Mouse (Mus musculus) macrophage (primary cell): ENCODE results near the gene Sp3. TPM values are rescaled to one million over a fixed set of nuclear protein-coding genes. Genes with fewer than 3 reads are reported as not detected.
"Not testable (repeated sequence)": the region's sequence is repeated elsewhere in the genome, so short reads cannot be mapped to it uniquely, and the experiment has no call there.

Experiments
- H3K27ac ChIP-seq: fragments of 350-480 bp; formaldehyde crosslinking; 2 replicates; pipeline ENCODE4 v1.9.0; 2021
- H3K36me3 ChIP-seq: fragments of 350-480 bp; formaldehyde crosslinking; 2 replicates; pipeline ENCODE4 v1.9.0; 2021; ENCODE audit errors: inconsistent target
- H3K4me3 ChIP-seq: fragments of 350-480 bp; formaldehyde crosslinking; 2 replicates; pipeline ENCODE4 v1.9.0; 2021; ENCODE audit errors: inconsistent target
- H3K79me2 ChIP-seq: fragments of 350-480 bp; formaldehyde crosslinking; 2 replicates; pipeline ENCODE4 v1.9.0; 2021; ENCODE audit errors: inconsistent target
- WGBS: methylation state at CpG from one replicate; pipeline ENCODE4 v1.1.7; 2026; ENCODE audit warnings: inconsistent platforms; ENCODE audit not compliant: missing documents; 5-methylcytosine and 5-hydroxymethylcytosine counted together
- polyA plus RNA-seq: library from polyadenylated mRNA; stranded (reverse); fragments of 250-400 nt; gene quantifications from 3 replicates; pipeline ENCODE4 v1.2.4, GENCODE M21; 2018; ENCODE audit warnings: inconsistent platforms

Gene Sp3
- polyA plus RNA-seq, 1 experiment from 2014 or later, result 59.1 TPM

DNA sequence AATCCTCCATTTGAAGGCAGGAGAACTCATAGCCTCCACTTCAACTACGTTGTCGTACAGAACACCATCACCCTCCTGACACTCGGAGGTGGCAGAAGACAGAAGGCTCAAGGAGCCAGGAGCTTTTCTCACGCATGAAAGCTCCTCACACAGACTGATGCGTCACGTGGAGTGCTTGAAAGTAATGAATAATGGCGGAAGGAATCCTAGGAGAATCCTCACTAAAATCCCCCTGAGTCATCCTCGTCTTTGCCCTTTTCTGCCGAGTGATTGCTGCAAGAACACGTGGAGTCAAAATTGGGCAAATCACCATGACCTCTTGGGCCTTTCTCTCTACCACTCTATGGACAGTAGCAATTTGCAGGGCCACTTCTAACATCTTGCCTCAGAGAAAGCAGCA lies 55.3 kb downstream of the Sp3 start:
- H3K79me2 ChIP-seq, result no peaks in the 10 kb centered on the region

DNA sequence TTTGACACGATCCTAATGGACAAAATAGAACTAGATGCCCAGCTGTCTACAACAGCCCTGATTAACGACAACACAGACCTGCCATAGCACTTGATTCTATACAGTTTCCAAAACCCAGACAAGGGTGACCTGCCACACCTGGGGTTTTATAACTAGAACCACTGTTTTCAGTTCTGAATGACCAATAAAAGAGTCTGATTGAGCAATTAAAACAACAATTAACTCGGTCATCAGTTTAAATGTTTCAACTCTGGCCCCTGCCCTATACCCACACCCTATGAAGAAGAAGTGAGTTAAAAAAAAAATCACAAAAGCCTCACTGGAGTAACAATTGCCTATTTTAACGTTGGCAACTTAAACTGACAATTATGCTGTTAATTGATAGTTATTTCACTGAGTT lies 64.1 kb downstream of the Sp3 start:
- Histone ChIP-seq H3K36me3 (no peaks in the 10 kb centered on the region), H3K4me3 (no peak overlapping the region), H3K27ac (no peak overlapping the region), H3K79me2 (no peaks in the 10 kb centered on the region)
- 81% methylated on average over 4 of the region's 4 CpGs for WGBS

More for the DNA sequence above, 55.3 kb downstream of the Sp3 start:
- Histone ChIP-seq H3K27ac (no peak overlapping the region), H3K36me3 (no peaks in the 10 kb centered on the region), H3K4me3 (no peak overlapping the region)
- WGBS, result 93% methylated on average over 10 of the region's 10 CpGs

DNA sequence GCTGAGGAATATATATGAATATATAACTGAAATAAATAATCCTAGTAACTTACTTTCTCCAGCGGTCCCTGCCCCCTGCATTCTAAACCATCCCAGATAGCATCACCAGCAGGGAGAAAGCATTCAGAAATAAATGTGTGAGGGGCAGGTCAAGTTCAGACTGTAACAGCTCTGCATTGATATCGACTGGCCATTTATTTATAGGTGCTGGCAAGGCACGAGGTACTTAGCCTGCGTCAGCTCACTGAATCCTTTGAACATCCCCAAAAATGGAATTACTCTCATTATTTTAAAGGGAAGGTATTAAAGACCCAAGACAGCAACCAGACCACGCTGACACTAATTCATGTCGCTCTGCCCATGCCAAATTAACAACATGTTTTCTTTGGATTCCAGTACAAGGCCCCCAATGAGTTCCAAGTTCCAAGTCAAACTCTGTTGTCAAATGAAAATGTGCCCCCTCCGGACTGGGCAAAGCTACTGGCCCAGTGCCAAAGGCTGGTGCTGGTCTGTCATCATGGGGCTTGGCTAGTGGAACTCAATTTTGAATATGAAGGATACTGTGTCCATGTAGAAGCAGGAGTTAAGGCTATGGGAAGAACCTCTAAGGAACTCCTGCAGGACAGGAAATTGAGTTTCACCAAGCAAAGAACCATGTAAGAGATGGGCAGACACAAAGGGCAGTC lies 64.9 kb downstream of the Sp3 start:
- 96% methylated on average over 7 of the region's 7 CpGs for WGBS
- Histone ChIP-seq H3K27ac (no peak overlapping the region), H3K4me3 (no peak overlapping the region), H3K36me3 (no peaks in the 10 kb centered on the region), H3K79me2 (no peaks in the 10 kb centered on the region)

DNA sequence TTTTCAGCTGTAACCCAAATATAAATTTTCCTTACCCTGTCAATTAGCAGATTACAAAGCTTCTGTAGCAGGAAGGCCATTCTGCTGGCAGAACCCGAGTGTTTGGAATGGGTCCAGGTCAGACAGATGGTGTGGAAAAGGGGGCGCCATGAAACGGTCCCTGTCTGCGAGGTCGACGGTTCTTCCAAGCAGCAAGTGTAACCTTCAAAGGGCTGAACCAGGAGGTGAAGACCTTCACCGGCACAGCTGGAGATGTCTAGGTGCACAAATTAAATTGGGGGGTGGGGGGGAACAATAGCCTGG lies 66.8 kb downstream of the Sp3 start:
- no peaks in the 10 kb centered on the region for H3K79me2 ChIP-seq
- H3K36me3 ChIP-seq, result no peaks in the 10 kb centered on the region
- no peak overlapping the region for H3K27ac ChIP-seq
- no peak overlapping the region for H3K4me3 ChIP-seq
- WGBS, result 86% methylated on average over 7 of the region's 7 CpGs

DNA sequence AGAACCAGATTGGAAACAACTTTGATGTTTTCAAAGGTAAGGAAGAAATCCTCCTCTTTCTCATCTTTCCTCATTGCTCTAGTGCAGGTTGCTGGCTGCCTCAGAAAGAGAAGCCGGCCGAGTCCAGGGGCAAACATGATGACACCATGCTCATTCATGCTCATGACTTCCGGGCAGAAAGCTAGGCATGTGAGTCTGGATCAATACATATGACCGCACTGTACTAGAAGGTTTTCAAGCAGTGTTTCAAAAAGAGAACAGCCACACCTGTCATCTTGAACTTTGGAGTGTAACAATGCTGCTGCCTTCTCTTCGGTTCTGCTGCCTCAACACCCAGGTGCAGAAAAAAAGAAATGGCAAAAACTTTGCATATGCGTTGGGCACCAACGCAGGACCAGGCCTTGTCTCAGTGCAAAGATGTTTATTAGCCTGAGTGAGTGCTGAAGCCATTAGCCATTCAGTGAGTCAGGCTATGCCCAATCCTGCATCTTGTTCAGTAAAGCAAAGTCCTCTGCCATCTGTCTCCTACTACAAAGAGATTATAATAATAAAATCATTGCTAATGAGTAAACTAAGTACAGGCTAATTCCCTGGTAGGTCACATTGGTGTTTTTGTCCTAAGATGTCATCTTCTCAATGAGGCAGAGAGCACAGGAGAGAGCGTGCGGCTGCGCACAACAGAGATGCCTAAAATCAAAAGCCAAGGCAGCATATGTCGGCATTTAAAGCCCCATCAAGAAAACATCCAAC lies 67.4 kb downstream of the Sp3 start:
- no peak overlapping the region for H3K27ac ChIP-seq
- H3K79me2 ChIP-seq, result no peaks in the 10 kb centered on the region
- 92% methylated on average over 11 of the region's 11 CpGs for WGBS
- H3K4me3 ChIP-seq, result no peak overlapping the region
- H3K36me3 ChIP-seq, result no peaks in the 10 kb centered on the region

DNA sequence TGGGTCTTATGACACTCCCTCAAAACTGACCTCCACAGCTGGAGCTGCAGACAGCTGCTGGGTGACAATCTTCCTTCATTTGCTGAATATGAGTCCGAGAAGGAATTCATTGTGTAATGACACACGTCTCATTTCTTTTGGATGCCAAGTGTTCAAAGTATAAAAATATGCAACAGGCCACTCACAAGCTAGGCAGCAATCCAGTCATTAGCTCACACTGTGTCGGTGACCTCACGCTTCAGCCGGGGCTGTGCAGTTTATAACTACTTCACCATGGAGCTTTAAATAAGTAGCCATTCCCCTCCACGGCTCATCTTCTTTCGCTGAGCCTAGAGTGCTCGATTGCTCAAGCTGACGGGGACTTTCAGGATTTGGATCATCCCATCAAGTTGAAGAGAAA lies 68.7 kb downstream of the Sp3 start:
- WGBS, result 99% methylated on average over 8 of the region's 9 CpGs
- Histone ChIP-seq H3K36me3 (no peaks in the 10 kb centered on the region), H3K4me3 (no peak overlapping the region), H3K27ac (no peak overlapping the region), H3K79me2 (no peaks in the 10 kb centered on the region)

DNA sequence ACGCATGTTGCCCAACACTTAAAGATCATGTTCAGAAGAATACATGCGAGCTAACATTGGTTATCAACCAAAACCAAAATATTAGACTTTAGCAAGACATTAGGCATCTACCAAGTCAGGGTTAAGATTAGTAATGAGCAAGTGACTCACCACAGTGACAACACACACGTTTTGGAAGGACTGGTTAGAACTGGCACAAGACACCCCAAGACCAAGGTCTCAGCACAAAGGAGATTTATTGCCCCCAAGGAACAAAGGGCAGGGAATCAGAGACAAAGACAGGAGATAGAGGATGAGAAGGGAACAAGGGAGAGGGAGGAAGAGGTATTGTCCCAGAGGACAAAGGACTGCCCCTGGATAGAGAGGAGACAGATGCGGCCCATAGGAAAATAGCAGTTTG lies 71.2 kb downstream of the Sp3 start:
- Histone ChIP-seq H3K36me3 (no peaks in the 10 kb centered on the region), H3K27ac (no peak overlapping the region), H3K79me2 (no peaks in the 10 kb centered on the region), H3K4me3 (no peak overlapping the region)
- 73% methylated on average over 3 of the region's 4 CpGs for WGBS

DNA sequence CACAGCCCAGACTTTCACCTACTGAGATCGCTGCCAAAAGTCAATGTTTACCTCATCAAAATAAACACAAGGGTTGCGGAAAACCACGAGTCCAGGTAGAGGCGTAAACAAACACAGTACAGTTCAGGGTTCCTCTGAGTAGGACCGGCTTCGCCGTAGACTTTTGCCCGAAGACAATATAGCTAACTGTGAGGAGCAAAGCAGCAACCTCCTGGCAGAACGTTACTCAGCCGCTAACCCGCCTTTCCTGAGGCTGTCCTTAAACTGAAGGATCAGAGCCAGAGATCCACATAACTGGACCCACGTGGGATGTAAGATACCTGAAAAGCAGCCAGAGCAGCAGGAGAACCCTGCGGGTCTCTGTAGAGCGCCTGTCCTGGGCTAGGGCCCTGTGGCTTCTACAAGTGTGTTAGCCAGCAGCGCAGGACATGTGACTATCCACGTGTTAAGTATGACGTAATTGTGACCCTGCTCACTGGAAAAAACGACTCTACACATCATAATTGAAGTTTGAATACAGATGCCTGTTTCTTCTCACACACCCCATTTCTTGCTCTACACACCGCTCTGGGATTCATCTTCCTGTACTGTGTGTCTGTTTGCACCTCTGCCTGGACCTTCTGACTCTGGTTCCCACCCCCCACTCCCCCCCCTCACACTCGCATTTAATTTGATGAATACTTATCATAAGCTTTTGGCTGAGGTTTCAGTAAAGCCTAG lies 71.9 kb downstream of the Sp3 start:
- 86% methylated on average over 18 of the region's 20 CpGs for WGBS
- H3K36me3 ChIP-seq, result no peaks in the 10 kb centered on the region
- no peaks in the 10 kb centered on the region for H3K79me2 ChIP-seq
- H3K4me3 ChIP-seq, result no peak overlapping the region
- no peak overlapping the region for H3K27ac ChIP-seq

DNA sequence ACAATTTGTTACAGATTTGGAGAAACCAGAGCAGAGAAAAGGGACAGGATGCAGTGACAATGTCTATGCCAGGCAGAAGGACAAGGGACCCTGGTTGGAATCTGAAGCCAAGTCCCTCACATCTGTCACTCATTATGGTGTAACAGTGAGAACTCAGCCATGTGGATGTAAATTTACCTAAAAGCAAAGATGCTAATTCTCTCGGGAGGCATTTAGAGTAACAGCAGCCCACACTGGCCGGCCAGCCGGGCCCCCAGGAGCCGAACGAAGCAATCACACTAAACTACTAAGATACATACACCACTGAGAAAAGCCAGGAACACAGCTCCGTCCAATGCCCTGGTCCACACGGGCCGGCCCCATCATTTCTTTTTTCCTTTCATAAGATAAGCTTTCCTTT lies 73.5 kb downstream of the Sp3 start:
- WGBS, result 84% methylated on average over 6 of the region's 8 CpGs
- Histone ChIP-seq H3K27ac (no peak overlapping the region), H3K4me3 (no peak overlapping the region), H3K36me3 (no peaks in the 10 kb centered on the region), H3K79me2 (no peaks in the 10 kb centered on the region)

DNA sequence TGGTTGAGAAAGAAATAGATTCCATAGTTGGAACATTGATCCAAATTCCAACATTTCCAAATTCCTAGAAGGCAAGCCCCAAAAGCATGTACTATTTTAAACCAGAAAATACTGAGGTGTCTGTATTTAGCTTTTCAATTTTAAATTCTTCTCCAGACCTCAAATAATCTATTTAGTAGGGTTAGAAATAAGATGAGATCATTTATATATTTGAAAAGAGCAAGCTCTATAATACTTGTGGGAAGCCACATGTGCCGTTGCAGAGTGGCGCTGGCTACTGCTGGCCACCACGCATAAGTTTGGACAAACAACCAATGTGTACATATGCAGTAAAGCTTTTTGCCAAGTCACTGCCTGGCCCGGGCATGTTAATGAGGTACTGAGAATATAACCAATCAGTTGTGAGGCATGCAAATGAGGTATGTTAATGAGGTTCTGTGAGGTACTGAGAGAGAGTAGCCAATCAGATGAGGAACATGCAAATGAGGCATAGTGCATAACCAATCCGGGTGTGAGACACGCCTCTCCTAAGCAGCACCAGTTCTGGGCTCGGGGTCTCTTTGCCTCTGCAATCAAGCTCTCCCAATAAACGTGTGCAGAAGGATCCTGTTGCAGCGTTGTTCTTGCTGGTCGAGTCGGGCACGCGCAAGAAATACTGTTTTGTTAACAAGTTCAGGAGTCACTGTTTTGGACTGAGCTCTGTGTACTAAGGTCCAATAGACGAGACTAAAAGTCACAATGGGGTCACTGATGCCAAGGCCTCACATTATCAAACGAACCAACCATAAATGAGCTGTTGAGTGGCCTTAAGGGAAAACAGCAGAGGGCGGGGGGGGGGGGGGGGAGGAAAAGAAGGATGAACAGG lies 77.2 kb downstream of the Sp3 start:
- not testable (repeated sequence) for H3K79me2 ChIP-seq, H3K27ac ChIP-seq, H3K36me3 ChIP-seq, H3K4me3 ChIP-seq
- WGBS, result 88% methylated on average over 12 of the region's 16 CpGs

DNA sequence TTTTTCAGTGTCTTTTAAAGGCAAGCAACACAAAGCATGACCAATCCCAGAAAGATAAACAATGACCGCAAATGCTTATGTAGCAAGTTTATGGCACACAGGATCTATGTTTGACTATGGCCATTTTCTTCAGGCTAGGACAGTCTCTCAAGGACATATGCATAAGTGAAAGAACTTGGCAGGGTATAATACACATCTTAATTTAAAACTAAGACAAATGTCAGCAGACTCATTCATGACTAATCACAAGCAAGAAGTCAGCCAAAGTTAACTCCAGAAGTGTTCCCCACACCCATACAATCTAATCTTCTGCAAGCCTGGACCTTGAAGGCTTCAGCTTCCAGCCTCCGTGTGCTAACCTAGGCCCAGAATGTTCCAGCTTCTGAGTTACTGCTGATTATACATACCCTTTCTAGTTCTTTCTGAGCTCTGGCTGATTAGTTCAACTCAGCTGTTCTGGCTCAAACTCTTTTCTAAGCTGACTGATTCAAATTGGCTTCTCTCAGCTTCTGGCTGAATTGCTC lies 81.4 kb downstream of the Sp3 start:
- WGBS, result 95% methylated on average over 2 of the region's 2 CpGs
- no peaks in the 10 kb centered on the region for H3K79me2 ChIP-seq
- H3K36me3 ChIP-seq, result no peaks in the 10 kb centered on the region
- no peak overlapping the region for H3K27ac ChIP-seq
- H3K4me3 ChIP-seq, result no peak overlapping the region

DNA sequence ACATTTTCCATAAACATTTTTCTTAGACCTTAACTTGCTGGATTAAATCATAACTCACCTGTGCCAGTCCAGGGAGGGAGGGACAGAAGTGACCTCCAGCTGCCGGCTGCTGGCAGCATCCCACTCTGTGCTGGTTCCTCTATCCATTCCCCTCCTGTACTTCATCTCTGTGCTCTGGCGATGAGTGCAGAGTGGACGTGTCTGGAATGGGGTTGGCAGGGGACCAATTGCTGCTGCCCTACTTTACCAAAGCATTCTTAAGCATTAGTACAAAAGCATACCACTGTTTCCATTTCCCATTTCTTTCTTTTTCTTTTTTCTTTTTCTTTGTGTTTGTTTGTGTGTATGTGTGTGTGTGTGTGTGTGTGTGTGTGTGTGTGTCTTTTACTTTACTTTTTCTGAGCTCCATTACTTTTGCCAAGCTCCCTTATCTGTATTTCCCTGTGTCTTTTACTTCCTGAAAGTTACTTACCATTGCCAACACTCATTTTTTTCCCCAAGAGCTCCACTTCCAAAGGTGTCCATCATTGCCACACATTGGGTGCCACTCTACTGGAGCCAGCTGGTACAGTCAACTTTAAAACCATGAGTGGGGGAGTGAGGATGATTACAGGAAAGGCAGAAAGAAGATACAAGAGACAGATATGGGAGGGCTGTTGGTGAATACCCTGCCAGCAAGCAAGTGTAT lies 82.0 kb downstream of the Sp3 start:
- H3K4me3 ChIP-seq, result no peak overlapping the region
- H3K79me2 ChIP-seq, result no peaks in the 10 kb centered on the region
- H3K27ac ChIP-seq, result no peak overlapping the region
- H3K36me3 ChIP-seq, result no peaks in the 10 kb centered on the region
- 89% methylated on average over 3 of the region's 3 CpGs for WGBS

DNA sequence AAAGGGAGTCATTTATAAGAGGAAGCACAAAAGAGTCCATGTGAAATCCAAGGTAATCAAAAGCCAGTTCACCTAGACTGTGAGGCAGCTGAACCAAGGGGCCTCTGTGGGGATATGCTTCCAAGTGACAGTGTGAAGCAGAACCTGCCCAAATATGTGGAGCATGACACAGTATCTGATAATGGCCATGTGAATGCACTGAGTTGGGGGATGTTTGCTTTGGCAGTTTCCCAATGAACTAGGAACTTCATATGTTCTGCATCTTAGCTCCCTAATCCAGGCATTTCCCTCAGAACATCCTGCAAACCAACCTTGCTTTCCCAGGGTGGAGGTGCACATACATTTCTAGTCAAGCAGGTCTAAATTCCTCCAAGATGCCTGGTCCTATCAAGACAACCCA lies 90.4 kb downstream of the Sp3 start:
- H3K27ac ChIP-seq, result no peak overlapping the region
- H3K36me3 ChIP-seq, result no peaks in the 10 kb centered on the region
- no peaks in the 10 kb centered on the region for H3K79me2 ChIP-seq
- H3K4me3 ChIP-seq, result no peak overlapping the region
